Mouse (Mus musculus) leukemia stem cell, adult 10-12 weeks (primary cell): Measurements from ENCODE around the gene Mas1. TPM values are rescaled to one million over a fixed set of nuclear protein-coding genes. Genes with fewer than 3 reads are reported as not detected.

Source experiments
- polyA plus RNA-seq: library from polyadenylated mRNA; stranded (reverse); fragments of >175 nt; gene quantifications from 2 replicates; pipeline ENCODE4 v1.2.3, GENCODE M21; 2012; ENCODE audit warnings: low replicate concordance

Mas1 gene
- not detected in 2 replicates for polyA plus RNA-seq

GRCm38 (mm10) chr17:12868043-12868442 lies at the start of gene Mas1:
Gene Mas1 (minus strand): TSS chr17:12868143.

GRCm38 (mm10) chr17:12915881-12916583 lies 48.1 kb upstream of the Mas1 start, which contains the start of gene Mrpl18:
Gene Mrpl18 (minus strand): TSS chr17:12916345.

GRCm38 (mm10) chr17:12915488-12915880 lies 47.5 kb upstream of the Mas1 start, which contains the start of gene Tcp1:
Gene Tcp1 (plus strand): TSS chr17:12915701.

GRCm38 (mm10) chr17:12909361-12910280 lies 41.7 kb upstream of the Mas1 start, which contains the start of gene Pnldc1:
Gene Pnldc1 (minus strand): TSS chr17:12910230.

GRCm38 (mm10) chr17:12875734-12876133 lies 7.8 kb upstream of the Mas1 start, which contains the start of gene Mrgprh:
Gene Mrgprh (plus strand): TSS chr17:12876034.

Other genes with a start within 250 kb of the Mas1 start
- gene Slc22a1, start 192.3 kb downstream of the Mas1 start, polyA plus RNA-seq = not detected in 2 replicates
- 3.1 and 4.5 TPM in 2 replicates for gene Igf2r, start 98.5 kb downstream of the Mas1 start, polyA plus RNA-seq
- gene Mrgprh, start 7.9 kb upstream of the Mas1 start, polyA plus RNA-seq = not detected in 2 replicates
- 0.51 and 0.82 TPM in 2 replicates for gene Pnldc1, start 42.1 kb upstream of the Mas1 start, polyA plus RNA-seq
- 7.2 and 49.7 TPM in 2 replicates for gene Tcp1, start 47.6 kb upstream of the Mas1 start, polyA plus RNA-seq
- gene Mrpl18, start 48.2 kb upstream of the Mas1 start, polyA plus RNA-seq = 16.2 and 51.3 TPM in 2 replicates
- not detected in 2 replicates for gene Acat3, start 72.5 kb upstream of the Mas1 start, polyA plus RNA-seq
- 1.2 and 2.2 TPM in 2 replicates for gene Acat2, start 92.6 kb upstream of the Mas1 start, polyA plus RNA-seq
- gene Wtap, start 126.0 kb upstream of the Mas1 start, polyA plus RNA-seq = 17.9 and 19.2 TPM in 2 replicates
- gene Sod2, start 138.7 kb upstream of the Mas1 start, polyA plus RNA-seq = 283 and 458 TPM in 2 replicates
- not detected in 2 replicates for gene Gpr31b, start 184.2 kb upstream of the Mas1 start, polyA plus RNA-seq
- not detected in 2 replicates for gene Tcp10b, start 193.0 kb upstream of the Mas1 start, polyA plus RNA-seq